Mouse (Mus musculus) midbrain, embryonic 10.5 days (tissue): ENCODE data around the gene Tnf. TPM values are rescaled to one million over a fixed set of nuclear protein-coding genes. Genes with fewer than 3 reads are reported as not detected.
A peak's percentile ranks its signal among the peaks of the same experiment; 100 is the strongest.

Experiments used
- microRNA-seq: library from miRNA; unstranded; fragments of <30 nt; microRNA quantifications from one replicate; pipeline ENCODE4, GENCODE M21; 2017
- polyA plus RNA-seq: library from polyadenylated mRNA; unstranded; fragments of >200 nt; fragmentation: Nextera tagmentation; extraction: Ambion mirVana; gene quantifications from 2 replicates; pipeline ENCODE4 v1.2.1, GENCODE M21; 2016

Tnf gene
- polyA plus RNA-seq, 1 experiment from 2014 or later, result not detected

Small RNA genes lying within 50 kb of the gene (microRNA-seq; reads per million reads assigned to microRNA genes)
- not detected for gene Mir6973a
- gene Mir6974, result not detected
- 4.8 reads per million, percentile 11 among the genes with 10 or more reads in this experiment for gene Mir6975
- 0.90 reads per million for gene Mir8094

Other genes with a start within 250 kb of the Tnf start
- 0.19 TPM in 1 of 2 replicates, not detected in the other for gene Hspa1b, start 242.8 kb downstream of the Tnf start, polyA plus RNA-seq
- 0.27 TPM in 1 of 2 replicates, not detected in the other for gene Gm20481, start 232.1 kb downstream of the Tnf start, polyA plus RNA-seq
- gene Hspa1a, start 229.9 kb downstream of the Tnf start, polyA plus RNA-seq, result 1.3 and 1.6 TPM in 2 replicates
- 0.71 and 0.81 TPM in 2 replicates for gene Hspa1l, start 229.3 kb downstream of the Tnf start, polyA plus RNA-seq
- gene Lsm2, start 220.1 kb downstream of the Tnf start, polyA plus RNA-seq, result 307 and 337 TPM in 2 replicates
- gene Vars, start 201.0 kb downstream of the Tnf start, polyA plus RNA-seq, result 177 and 210 TPM in 2 replicates
- 0.19 and 0.28 TPM in 2 replicates for gene Vwa7, start 185.4 kb downstream of the Tnf start, polyA plus RNA-seq
- gene Sapcd1, start 174.0 kb downstream of the Tnf start, polyA plus RNA-seq, result 7.1 and 7.7 TPM in 2 replicates
- gene Msh5, start 155.3 kb downstream of the Tnf start, polyA plus RNA-seq, result 5.4 and 6.3 TPM in 2 replicates
- gene Clic1, start 152.0 kb downstream of the Tnf start, polyA plus RNA-seq, result 216 and 217 TPM in 2 replicates
- gene Ddah2, start 143.0 kb downstream of the Tnf start, polyA plus RNA-seq, result 527 and 597 TPM in 2 replicates
- 0.17 TPM in 2 replicates for gene Ly6g6c, start 136.6 kb downstream of the Tnf start, polyA plus RNA-seq
- 1.3 TPM in 2 replicates for gene Mpig6b, start 135.8 kb downstream of the Tnf start, polyA plus RNA-seq
- 0.32 and 0.59 TPM in 2 replicates for gene Ly6g6e, start 125.1 kb downstream of the Tnf start, polyA plus RNA-seq
- gene Ly6g6d, start 123.9 kb downstream of the Tnf start, polyA plus RNA-seq, result 2.0 and 3.5 TPM in 2 replicates
- gene Ly6g6f, start 116.4 kb downstream of the Tnf start, polyA plus RNA-seq, result 0.70 and 0.86 TPM in 2 replicates
- 56.7 and 68.5 TPM in 2 replicates for gene Abhd16a, start 112.7 kb downstream of the Tnf start, polyA plus RNA-seq
- not detected in 2 replicates for gene Ly6g5c, start 93.7 kb downstream of the Tnf start, polyA plus RNA-seq
- 0.99 and 1.1 TPM in 2 replicates for gene Ly6g5b, start 86.6 kb downstream of the Tnf start, polyA plus RNA-seq
- 33.4 and 34.5 TPM in 2 replicates for gene Gpank1, start 80.6 kb downstream of the Tnf start, polyA plus RNA-seq
- 299 and 306 TPM in 2 replicates for gene Csnk2b, start 80.0 kb downstream of the Tnf start, polyA plus RNA-seq
- gene D17H6S53E, start 75.6 kb downstream of the Tnf start, polyA plus RNA-seq, result 9.5 and 9.6 TPM in 2 replicates
- 0.53 and 0.66 TPM in 2 replicates for gene Apom, start 70.0 kb downstream of the Tnf start, polyA plus RNA-seq
- 56.6 and 67.4 TPM in 2 replicates for gene Bag6, start 66.8 kb downstream of the Tnf start, polyA plus RNA-seq
- gene Prrc2a, start 37.1 kb downstream of the Tnf start, polyA plus RNA-seq, result 173 and 198 TPM in 2 replicates
- 4.0 and 5.8 TPM in 2 replicates for gene Aif1, start 25.9 kb downstream of the Tnf start, polyA plus RNA-seq
- 5.0 and 8.3 TPM in 2 replicates for gene Lst1, start 13.6 kb downstream of the Tnf start, polyA plus RNA-seq
- 0.10 TPM in 1 of 2 replicates, not detected in the other for gene Ltb, start 7.6 kb downstream of the Tnf start, polyA plus RNA-seq
- gene Lta, start 3.3 kb upstream of the Tnf start, polyA plus RNA-seq, result not detected in 2 replicates
- gene Gm16181, start 18.8 kb upstream of the Tnf start, polyA plus RNA-seq, result 0.25 and 0.37 TPM in 2 replicates
- 9.7 and 11.8 TPM in 2 replicates for gene Atp6v1g2, start 31.7 kb upstream of the Tnf start, polyA plus RNA-seq
- gene Nfkbil1, start 33.8 kb upstream of the Tnf start, polyA plus RNA-seq, result 9.9 and 11.7 TPM in 2 replicates
- gene Ddx39b, start 39.7 kb upstream of the Tnf start, polyA plus RNA-seq, result 682 and 724 TPM in 2 replicates
- gene H2-D1, start 60.7 kb upstream of the Tnf start, polyA plus RNA-seq, result 55.3 and 61.1 TPM in 2 replicates
- gene H2-Q1, start 118.4 kb upstream of the Tnf start, polyA plus RNA-seq, result not detected in 2 replicates
- gene H2-Q2, start 140.2 kb upstream of the Tnf start, polyA plus RNA-seq, result 0.25 and 0.38 TPM in 2 replicates
- 2.9 and 3.1 TPM in 2 replicates for gene H2-Q4, start 177.6 kb upstream of the Tnf start, polyA plus RNA-seq
- 1.5 and 1.9 TPM in 2 replicates for gene H2-Q6, start 222.8 kb upstream of the Tnf start, polyA plus RNA-seq
- gene H2-Q7, start 237.1 kb upstream of the Tnf start, polyA plus RNA-seq, result 16.0 and 17.5 TPM in 2 replicates